Mouse (Mus musculus) adrenal gland, adult 10 weeks (tissue): ENCODE measurements around the gene Efhc1. TPM values are rescaled to one million over a fixed set of nuclear protein-coding genes. Genes with fewer than 3 reads are reported as not detected.

Experiments
- polyA plus RNA-seq: library from polyadenylated mRNA; stranded (reverse); fragments of 350-450 nt; fragmentation: Illumina TruSeq; extraction: RNeasy Lipid Tissue Mini Kit (QIAGEN cat#74804); gene quantifications from one replicate; pipeline ENCODE4 v1.2.3, GENCODE M21; 2014; ENCODE audit warnings: low read depth, low replicate concordance

The Efhc1 gene
- 3.3 TPM for polyA plus RNA-seq

GRCm38 (mm10) chr1:20951300-20951763 lies at the start of gene Efhc1:
Efhc1 (plus strand) TSS chr1:20951626.

Other genes with a start within 250 kb of the Efhc1 start
- gene Il17a, start 220.7 kb upstream of the Efhc1 start, polyA plus RNA-seq, result not detected
- gene Il17f, start 161.0 kb upstream of the Efhc1 start, polyA plus RNA-seq, result not detected
- gene Mcm3, start 131.3 kb upstream of the Efhc1 start, polyA plus RNA-seq, result 3.1 TPM
- 127 TPM for gene Paqr8, start 61.0 kb upstream of the Efhc1 start, polyA plus RNA-seq
- gene Tram2, start 127.6 kb downstream of the Efhc1 start, polyA plus RNA-seq, result 1.9 TPM